Mouse (Mus musculus) MEL (cell line): Measurements from ENCODE around the gene Sp2.

Experiments used
- CHD2 ChIP-seq: IDR thresholded peaks from 2 replicates; pipeline ENCODE4 v1.6.1; 2011; ENCODE audit warnings: low read length, improper control_type of control experiment
- CTCF ChIP-seq, 3 experiments: IDR thresholded peaks in 2 of 3; conservative IDR thresholded peaks in 1 of 3; 2 replicates each; pipeline ENCODE4 v1.5.1; 2011 to 2012; ENCODE audit warnings: low read length in 3 of 3, low read depth in 2 of 3, mild to moderate bottlenecking in 2 of 3, improper control_type of control experiment in 1 of 3, inconsistent platforms in 1 of 3, mixed read lengths in 1 of 3, moderate library complexity in 1 of 3; ENCODE audit not compliant: control insufficient read depth in 1 of 3, insufficient read depth in 1 of 3, poor library complexity in 1 of 3, severe bottlenecking in 1 of 3
- E2F4 ChIP-seq: IDR thresholded peaks from 2 replicates; pipeline ENCODE4 v1.6.1; 2011; ENCODE audit warnings: low read depth, low read length, improper control_type of control experiment, borderline replicate concordance
- HCFC1 ChIP-seq: IDR thresholded peaks from 2 replicates; pipeline ENCODE4 v1.6.1; 2012; ENCODE audit warnings: low read depth, mild to moderate bottlenecking, inconsistent platforms, low read length, improper control_type of control experiment, moderate library complexity
- POLR2A ChIP-seq, 2 experiments: IDR thresholded peaks; 2 replicates each; pipeline ENCODE4 v1.6.1; 2011 to 2012; ENCODE audit warnings: low read length in 2 of 2, mild to moderate bottlenecking in 2 of 2, control low read depth in 1 of 2, improper control_type of control experiment in 1 of 2, low read depth in 1 of 2, moderate library complexity in 1 of 2; ENCODE audit not compliant: control insufficient read depth in 1 of 2, insufficient read depth in 1 of 2, poor library complexity in 1 of 2
- POLR2AphosphoS5 ChIP-seq: IDR thresholded peaks from 2 replicates; pipeline ENCODE4 v1.6.1; 2012; ENCODE audit warnings: low read depth, borderline replicate concordance, mild to moderate bottlenecking, inconsistent platforms, low read length, moderate library complexity, mixed read lengths
- SIN3A ChIP-seq: IDR thresholded peaks from 2 replicates; pipeline ENCODE4 v1.6.1; 2012; ENCODE audit warnings: low read length, improper control_type of control experiment, inconsistent platforms
- ZC3H11A ChIP-seq: IDR thresholded peaks from 2 replicates; pipeline ENCODE4 v1.6.1; 2012; ENCODE audit warnings: low read depth, mild to moderate bottlenecking, inconsistent platforms, low read length, improper control_type of control experiment

DNA sequence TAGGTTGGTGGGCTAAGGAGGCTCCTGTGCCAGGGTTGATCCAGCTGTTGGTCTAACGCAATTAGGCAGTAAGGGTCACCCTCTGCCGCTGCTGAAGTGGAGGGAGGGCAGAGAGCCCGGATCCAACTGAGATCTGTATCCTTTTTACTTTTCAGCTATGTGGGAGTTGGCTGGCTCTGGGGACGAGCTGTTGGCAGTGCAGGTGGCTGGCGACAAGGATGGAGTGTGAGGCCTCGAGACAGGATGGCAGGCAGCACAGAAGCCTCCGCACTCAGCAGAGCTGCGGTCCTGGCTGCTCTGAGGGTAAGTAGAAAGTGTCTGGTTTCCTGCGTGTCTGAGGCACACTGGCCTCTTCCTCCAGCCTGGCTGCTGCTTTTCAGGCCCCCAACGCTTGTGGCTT is 30.3 kb downstream of the Sp2 start:
- no peak for TF ChIP-seq CTCF (IDR thresholded peaks at IDR 0.05 in 2 of 3, conservative IDR thresholded peaks at IDR 0.05 in 1 of 3; ENCODE audit: control insufficient read depth in 1 of 3, insufficient read depth in 1 of 3, low read depth in 2 of 3, low read length in 3 of 3, poor library complexity in 1 of 3, severe bottlenecking in 1 of 3)
- no peak for TF ChIP-seq HCFC1
- peak in 1 of 2 experiments; percentile 39; a peak in 2 of 4 replicates for TF ChIP-seq POLR2A (IDR thresholded peaks at IDR 0.05; ENCODE audit: control insufficient read depth in 1 of 2, insufficient read depth in 1 of 2, low read depth in 1 of 2, low read length in 2 of 2, poor library complexity in 1 of 2)
- no peak for TF ChIP-seq CHD2
- no peak for TF ChIP-seq SIN3A
- TF ChIP-seq E2F4: no peak
- TF ChIP-seq ZC3H11A: no peak
- no peak for TF ChIP-seq POLR2AphosphoS5
